Mouse (Mus musculus): ENCODE measurements around the gene Pgm1. TPM values are rescaled to one million over a fixed set of nuclear protein-coding genes. Genes with fewer than 3 reads are reported as not detected.

Pgm1 gene
- polyA plus RNA-seq, 1 experiment from 2014 or later = 51.8 TPM

DNA sequence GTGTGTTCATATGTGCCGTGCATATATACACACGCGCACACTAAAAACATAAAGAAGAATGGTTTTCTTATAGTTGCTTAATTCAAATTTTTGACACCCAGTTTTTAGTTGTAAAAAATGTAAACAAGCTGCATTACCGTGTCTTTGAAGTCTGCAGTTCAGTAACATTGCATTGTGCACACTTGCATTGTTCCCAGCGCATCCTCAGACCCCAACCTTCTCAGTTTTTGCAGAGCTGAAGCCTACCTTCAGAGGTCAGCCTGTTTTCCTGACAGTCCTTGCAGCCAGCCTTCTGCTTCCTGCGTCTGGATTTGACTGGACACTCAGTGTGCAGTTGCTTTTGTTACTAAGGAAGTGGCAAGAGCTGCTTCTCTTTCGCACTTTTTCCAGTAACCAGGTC lies 55.9 kb downstream of the Pgm1 start:
- no peak overlapping the region for H3K9ac ChIP-seq (ENCODE audit: low read length)
- H3K4me2 ChIP-seq (ENCODE audit: low read depth, severe bottlenecking) = no peak overlapping the region
- H3K4me3 ChIP-seq (ENCODE audit: low read depth, low read length) = no peak overlapping the region
- H3K27me3 ChIP-seq (ENCODE audit: control insufficient read depth, insufficient read depth, low read length) = no peaks in the 10 kb centered on the region
- DNase-seq (ENCODE audit: low spot score) = no peak
- H3K36me3 ChIP-seq (ENCODE audit: control insufficient read depth, insufficient read depth, low read length) = no peaks in the 10 kb centered on the region
- H3K9me3 ChIP-seq (ENCODE audit: control insufficient read depth, low read length) = no peaks in the 10 kb centered on the region
- H3K4me1 ChIP-seq (ENCODE audit: control insufficient read depth, insufficient read depth, low read length) = 0 out of 2 replicates have a peak, but pooled peaks cover 5% of the 10 kb centered on the region
- no peak for ATAC-seq (ENCODE audit: insufficient number of reproducible peaks, low FRiP score, low TSS enrichment, low read depth)
- no peak overlapping the region for H3K27ac ChIP-seq (replicated peaks; ENCODE audit: low read depth, low read length)
- 87% methylated on average over 7 of the region's 7 CpGs for WGBS

GRCm38 (mm10) chr4:99985631-99986030 lies 56.4 kb downstream of the Pgm1 start:
- H3K4me1 ChIP-seq (ENCODE audit: control insufficient read depth, insufficient read depth, low read length) = 0 out of 2 replicates have a peak, but pooled peaks cover 5% of the 10 kb centered on the region
- 81% methylated on average over 12 of the region's 12 CpGs for WGBS
- H3K27me3 ChIP-seq (ENCODE audit: control insufficient read depth, insufficient read depth, low read length) = no peaks in the 10 kb centered on the region
- H3K9ac ChIP-seq (ENCODE audit: low read length) = no peak overlapping the region
- H3K4me2 ChIP-seq (ENCODE audit: low read depth, severe bottlenecking) = no peak overlapping the region
- H3K4me3 ChIP-seq (ENCODE audit: low read depth, low read length) = no peak overlapping the region
- no peaks in the 10 kb centered on the region for H3K9me3 ChIP-seq (ENCODE audit: control insufficient read depth, low read length)
- H3K36me3 ChIP-seq (ENCODE audit: control insufficient read depth, insufficient read depth, low read length) = no peaks in the 10 kb centered on the region
- H3K27ac ChIP-seq (replicated peaks; ENCODE audit: low read depth, low read length) = no peak overlapping the region
- ATAC-seq (ENCODE audit: insufficient number of reproducible peaks, low FRiP score, low TSS enrichment, low read depth) = no peak
- no peak for DNase-seq (ENCODE audit: low spot score)

- DNase-seq (ENCODE audit: low spot score) = no peak
- WGBS = 85% methylated on average over 10 of the region's 10 CpGs
- no peaks in the 10 kb centered on the region for H3K9me3 ChIP-seq (ENCODE audit: control insufficient read depth, low read length)
- H3K4me3 ChIP-seq (ENCODE audit: low read depth, low read length) = no peak overlapping the region
- H3K4me2 ChIP-seq (ENCODE audit: low read depth, severe bottlenecking) = no peak overlapping the region
- no peaks in the 10 kb centered on the region for H3K27me3 ChIP-seq (ENCODE audit: control insufficient read depth, insufficient read depth, low read length)
- H3K4me1 ChIP-seq (ENCODE audit: control insufficient read depth, insufficient read depth, low read length) = 0 out of 2 replicates have a peak, but pooled peaks cover 5% of the 10 kb centered on the region
- no peak overlapping the region for H3K27ac ChIP-seq (replicated peaks; ENCODE audit: low read depth, low read length)
- no peaks in the 10 kb centered on the region for H3K36me3 ChIP-seq (ENCODE audit: control insufficient read depth, insufficient read depth, low read length)
- ATAC-seq (ENCODE audit: insufficient number of reproducible peaks, low FRiP score, low TSS enrichment, low read depth) = no peak
- no peak overlapping the region for H3K9ac ChIP-seq (ENCODE audit: low read length)
Observed at GRCm38 (mm10) chr4:99986609-99987008, 57.4 kb downstream of the Pgm1 start.

- Histone ChIP-seq H3K9me3 (ENCODE audit: control insufficient read depth, low read length) (no peaks in the 10 kb centered on the region), H3K4me3 (ENCODE audit: low read depth, low read length) (no peak overlapping the region), H3K27ac (replicated peaks; ENCODE audit: low read depth, low read length) (no peak overlapping the region), H3K4me2 (ENCODE audit: low read depth, severe bottlenecking) (no peak overlapping the region), H3K27me3 (ENCODE audit: control insufficient read depth, insufficient read depth, low read length) (no peaks in the 10 kb centered on the region), H3K4me1 (ENCODE audit: control insufficient read depth, insufficient read depth, low read length) (0 out of 2 replicates have a peak, but pooled peaks cover 5% of the 10 kb centered on the region), H3K9ac (ENCODE audit: low read length) (no peak overlapping the region), H3K36me3 (ENCODE audit: control insufficient read depth, insufficient read depth, low read length) (no peaks in the 10 kb centered on the region)
- DNase-seq (ENCODE audit: low spot score) (no peak), ATAC-seq (ENCODE audit: insufficient number of reproducible peaks, low FRiP score, low TSS enrichment, low read depth) (no peak)
- WGBS = 81% methylated on average over 7 of the region's 7 CpGs
Observed at GRCm38 (mm10) chr4:99988771-99989170, 59.6 kb downstream of the Pgm1 start.

DNA sequence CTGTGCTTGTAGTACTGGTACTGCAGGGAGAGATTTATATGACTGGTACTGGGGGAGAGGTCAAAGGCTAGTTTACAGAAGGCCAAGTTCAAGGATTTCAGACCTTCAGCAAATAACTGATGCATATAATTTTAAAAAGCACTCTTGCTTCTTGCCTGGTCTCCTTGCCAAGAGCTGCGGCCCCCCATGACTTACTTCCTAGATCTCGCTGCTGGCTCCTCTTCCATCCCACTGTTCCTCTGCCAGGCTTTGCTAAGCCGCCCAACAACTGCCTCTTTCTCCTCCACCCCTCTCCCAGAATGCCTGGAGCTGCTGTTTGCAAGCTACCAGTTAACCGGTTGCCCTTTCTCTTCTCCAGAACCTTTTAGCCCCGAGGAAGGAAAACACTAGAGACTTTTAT lies 71.8 kb downstream of the Pgm1 start:
- Histone ChIP-seq H3K27me3 (ENCODE audit: control insufficient read depth, insufficient read depth, low read length) (no peaks in the 10 kb centered on the region), H3K9ac (ENCODE audit: low read length) (no peak overlapping the region), H3K4me3 (ENCODE audit: low read depth, low read length) (no peak overlapping the region), H3K9me3 (ENCODE audit: control insufficient read depth, low read length) (no peaks in the 10 kb centered on the region), H3K4me1 (ENCODE audit: control insufficient read depth, insufficient read depth, low read length) (no peaks in the 10 kb centered on the region), H3K27ac (replicated peaks; ENCODE audit: low read depth, low read length) (no peak overlapping the region), H3K4me2 (ENCODE audit: low read depth, severe bottlenecking) (no peak overlapping the region), H3K36me3 (ENCODE audit: control insufficient read depth, insufficient read depth, low read length) (no peaks in the 10 kb centered on the region)
- no peak for ATAC-seq (ENCODE audit: insufficient number of reproducible peaks, low FRiP score, low TSS enrichment, low read depth)
- WGBS = 80% methylated on average over 5 of the region's 5 CpGs
- no peak for DNase-seq (ENCODE audit: low spot score)

- H3K36me3 ChIP-seq (ENCODE audit: control insufficient read depth, insufficient read depth, low read length) = no peaks in the 10 kb centered on the region
- no peaks in the 10 kb centered on the region for H3K27me3 ChIP-seq (ENCODE audit: control insufficient read depth, insufficient read depth, low read length)
- H3K4me1 ChIP-seq (ENCODE audit: control insufficient read depth, insufficient read depth, low read length) = no peaks in the 10 kb centered on the region
- no peaks in the 10 kb centered on the region for H3K9me3 ChIP-seq (ENCODE audit: control insufficient read depth, low read length)
- no peak overlapping the region for H3K27ac ChIP-seq (replicated peaks; ENCODE audit: low read depth, low read length)
- no peak overlapping the region for H3K9ac ChIP-seq (ENCODE audit: low read length)
- no peak overlapping the region for H3K4me2 ChIP-seq (ENCODE audit: low read depth, severe bottlenecking)
- 67% methylated on average over 7 of the region's 7 CpGs for whole genome bisulfite sequencing
- no peak overlapping the region for H3K4me3 ChIP-seq (ENCODE audit: low read depth, low read length)
- no peak for DNase-seq (ENCODE audit: low spot score)
- no peak for ATAC-seq (ENCODE audit: insufficient number of reproducible peaks, low FRiP score, low TSS enrichment, low read depth)
Observed at GRCm38 (mm10) chr4:100001806-100002205, 72.6 kb downstream of the Pgm1 start.

- DNase-seq (ENCODE audit: low spot score) = no peak
- Histone ChIP-seq H3K4me1 (ENCODE audit: control insufficient read depth, insufficient read depth, low read length) (no peaks in the 10 kb centered on the region), H3K27ac (replicated peaks; ENCODE audit: low read depth, low read length) (no peak overlapping the region), H3K27me3 (ENCODE audit: control insufficient read depth, insufficient read depth, low read length) (no peaks in the 10 kb centered on the region), H3K4me3 (ENCODE audit: low read depth, low read length) (no peak overlapping the region), H3K9ac (ENCODE audit: low read length) (no peak overlapping the region), H3K4me2 (ENCODE audit: low read depth, severe bottlenecking) (no peak overlapping the region), H3K36me3 (ENCODE audit: control insufficient read depth, insufficient read depth, low read length) (no peaks in the 10 kb centered on the region), H3K9me3 (ENCODE audit: control insufficient read depth, low read length) (no peaks in the 10 kb centered on the region)
- WGBS = 80% methylated on average over 7 of the region's 7 CpGs
- no peak for ATAC-seq (ENCODE audit: insufficient number of reproducible peaks, low FRiP score, low TSS enrichment, low read depth)
Observed at GRCm38 (mm10) chr4:100007721-100008120, 78.5 kb downstream of the Pgm1 start.

GRCm38 (mm10) chr4:100008371-100009090 lies 79.3 kb downstream of the Pgm1 start:
- H3K9me3 ChIP-seq (ENCODE audit: control insufficient read depth, low read length) = no peaks in the 10 kb centered on the region
- no peaks in the 10 kb centered on the region for H3K27me3 ChIP-seq (ENCODE audit: control insufficient read depth, insufficient read depth, low read length)
- 34% methylated on average over 5 of the region's 5 CpGs for WGBS
- no peak overlapping the region for H3K4me3 ChIP-seq (ENCODE audit: low read depth, low read length)
- H3K4me2 ChIP-seq (ENCODE audit: low read depth, severe bottlenecking) = no peak overlapping the region
- no peak overlapping the region for H3K9ac ChIP-seq (ENCODE audit: low read length)
- H3K4me1 ChIP-seq (ENCODE audit: control insufficient read depth, insufficient read depth, low read length) = no peaks in the 10 kb centered on the region
- H3K27ac ChIP-seq (replicated peaks; ENCODE audit: low read depth, low read length) = no peak overlapping the region
- peak; percentile 79 for DNase-seq (ENCODE audit: low spot score)
- H3K36me3 ChIP-seq (ENCODE audit: control insufficient read depth, insufficient read depth, low read length) = no peaks in the 10 kb centered on the region
- ATAC-seq (ENCODE audit: insufficient number of reproducible peaks, low FRiP score, low TSS enrichment, low read depth) = 0 out of 2 replicates have a peak, but pooled peaks have one; percentile 57
